Mouse (Mus musculus) kidney, adult 2 months (tissue): ENCODE measurements around the gene Sirt4. TPM values are rescaled to one million over a fixed set of nuclear protein-coding genes. Genes with fewer than 3 reads are reported as not detected.
A peak's percentile ranks its signal among the peaks of the same experiment; 100 is the strongest.

Experiments
- DNase-seq: peaks from one replicate; pipeline ENCODE4 v3.0.0; 2021
- H3K27ac ChIP-seq: fragments of 200-500 bp; 2 replicates; pipeline ENCODE4 v1.5.1; 2012; ENCODE audit warnings: low read depth, low read length, control low read depth, inconsistent platforms; ENCODE audit not compliant: insufficient read depth
- H3K27me3 ChIP-seq: fragments of 200-500 bp; replicated peaks from 2 replicates; pipeline ENCODE4 v1.6.1; 2012; ENCODE audit warnings: mild to moderate bottlenecking, moderate library complexity, low read length, inconsistent platforms; ENCODE audit not compliant: control insufficient read depth, insufficient read depth
- H3K36me3 ChIP-seq: fragments of 200-500 bp; 2 replicates; pipeline ENCODE4 v1.6.1; 2012; ENCODE audit warnings: mild to moderate bottlenecking, moderate library complexity, low read length, inconsistent platforms; ENCODE audit not compliant: control insufficient read depth, insufficient read depth
- H3K4me1 ChIP-seq: fragments of 200-500 bp; 2 replicates; pipeline ENCODE4 v1.6.1; 2011; ENCODE audit warnings: low read length; ENCODE audit not compliant: control insufficient read depth, insufficient read depth
- H3K4me3 ChIP-seq: fragments of 200-500 bp; 2 replicates; pipeline ENCODE4 v1.5.1; 2011; ENCODE audit warnings: mild to moderate bottlenecking, low read depth, low read length, control low read depth; ENCODE audit not compliant: insufficient read depth
- CTCF ChIP-seq: fragments of 200-500 bp; conservative IDR thresholded peaks from 2 replicates; pipeline ENCODE4 v1.5.1; 2011; ENCODE audit warnings: low read depth, mild to moderate bottlenecking, control low read depth, low read length, moderate library complexity, mixed read lengths; ENCODE audit not compliant: insufficient read depth, insufficient read length
- POLR2A ChIP-seq: fragments of 200-500 bp; IDR thresholded peaks from one replicate; pipeline ENCODE4 v1.6.1; 2011; ENCODE audit warnings: low read depth, low read length, control low read depth
- WGBS: fragments of 180-500 bp; shearing (Covaris S2); methylation state at CpG from one replicate; pipeline ENCODE4 v1.1.7; 2018; 5-methylcytosine and 5-hydroxymethylcytosine counted together
- polyA plus RNA-seq: library from polyadenylated mRNA; depleted of rRNA; stranded (reverse); fragments of >200 nt; gene quantifications from 2 replicates; pipeline ENCODE4 v1.2.3, GENCODE M21; 2012

The Sirt4 gene
- polyA plus RNA-seq, 1 experiment = 34.0 TPM

GRCm38 (mm10) chr5:115487353-115487752 lies 2.8 kb upstream of the Sirt4 start:
- DNase-seq = no peak
- TF ChIP-seq CTCF (no peak), POLR2A (no peak)
- Histone ChIP-seq H3K27ac (no peak overlapping the region), H3K27me3 (no peaks in the 10 kb centered on the region), H3K4me3 (no peak overlapping the region), H3K4me1 (peaks cover 11% of the 10 kb centered on the region; the same call in 1 of the 2 replicates), H3K36me3 (no peaks in the 10 kb centered on the region)
- WGBS = 90% methylated on average over 8 of the region's 8 CpGs

GRCm38 (mm10) chr5:115486726-115487125 lies 2.2 kb upstream of the Sirt4 start:
- Histone ChIP-seq H3K36me3 (no peaks in the 10 kb centered on the region), H3K4me3 (no peak overlapping the region), H3K27ac (no peak overlapping the region), H3K27me3 (no peaks in the 10 kb centered on the region), H3K4me1 (peaks cover 9% of the 10 kb centered on the region; the same call in 1 of the 2 replicates)
- TF ChIP-seq POLR2A (no peak), CTCF (no peak)
- WGBS = 51% methylated on average over 4 of the region's 4 CpGs
- DNase-seq = no peak

- no peak overlapping the region for H3K4me3 ChIP-seq
- no peak overlapping the region for H3K27ac ChIP-seq
- H3K27me3 ChIP-seq = no peaks in the 10 kb centered on the region
- TF ChIP-seq CTCF = no peak
- TF ChIP-seq POLR2A = no peak
- 56% methylated on average over 17 of the region's 18 CpGs for WGBS
- H3K4me1 ChIP-seq = peaks cover 8% of the 10 kb centered on the region; the same call in 1 of the 2 replicates
- H3K36me3 ChIP-seq = no peaks in the 10 kb centered on the region
- DNase-seq = peak; percentile 64
Observed at GRCm38 (mm10) chr5:115485489-115486205, 1.1 kb upstream of the Sirt4 start.

DNA sequence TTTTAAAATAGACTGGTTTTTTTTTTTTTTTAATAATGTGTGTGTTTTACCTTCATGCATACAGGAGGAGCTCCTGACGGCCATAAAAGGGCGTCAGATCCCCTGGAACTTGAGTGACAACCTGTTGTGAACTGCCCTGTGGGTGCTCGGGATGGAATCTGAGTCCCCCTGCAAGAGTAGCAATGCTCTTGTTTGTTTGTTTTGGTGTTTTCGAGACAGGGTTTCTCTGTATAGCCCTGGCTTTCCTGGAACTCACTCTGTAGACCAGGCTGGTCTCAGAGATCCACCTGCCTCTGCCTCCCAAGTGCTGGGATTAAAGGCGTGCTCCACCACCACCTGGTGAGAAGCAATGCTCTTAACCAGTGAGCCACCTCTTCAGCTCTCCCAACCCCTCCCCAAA lies 471 bp upstream of the Sirt4 start:
- no peaks in the 10 kb centered on the region for H3K27me3 ChIP-seq
- no peaks in the 10 kb centered on the region; the same call in 1 of the 2 replicates for H3K36me3 ChIP-seq
- 63% methylated on average over 5 of the region's 5 CpGs for WGBS
- TF ChIP-seq CTCF = no peak
- TF ChIP-seq POLR2A = no peak
- peaks cover 8% of the 10 kb centered on the region; the same call in 1 of the 2 replicates for H3K4me1 ChIP-seq
- DNase-seq = no peak
- no peak overlapping the region for H3K27ac ChIP-seq
- no peak overlapping the region for H3K4me3 ChIP-seq

DNA sequence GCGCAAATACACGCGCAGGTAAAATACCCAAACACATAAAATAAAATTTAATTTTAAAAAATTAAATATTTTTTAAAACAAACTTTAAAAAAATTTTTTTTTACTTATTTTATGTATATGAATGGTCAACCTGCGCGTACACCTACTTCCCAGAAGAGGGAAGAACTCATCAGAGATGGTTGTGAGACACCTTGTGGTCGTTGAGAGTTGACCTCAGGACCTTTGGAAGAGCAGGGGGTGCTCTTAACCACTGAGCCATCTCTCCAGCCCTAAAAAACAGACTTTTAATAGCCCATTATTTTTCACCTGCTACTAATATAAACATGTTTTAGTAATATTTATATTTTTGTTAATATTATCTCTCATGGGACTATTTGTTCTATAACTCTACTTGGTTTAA lies 1.1 kb downstream of the Sirt4 start:
- Histone ChIP-seq H3K4me1 (peaks cover 6% of the 10 kb centered on the region; the same call in 1 of the 2 replicates), H3K27me3 (no peaks in the 10 kb centered on the region), H3K27ac (no peak overlapping the region), H3K36me3 (no peaks in the 10 kb centered on the region; the same call in 1 of the 2 replicates), H3K4me3 (no peak overlapping the region)
- TF ChIP-seq POLR2A (no peak), CTCF (no peak)
- WGBS = 71% methylated on average over 6 of the region's 6 CpGs
- no peak for DNase-seq

- 61% methylated on average over 38 of the region's 38 CpGs for WGBS
- peaks cover 6% of the 10 kb centered on the region; the same call in 1 of the 2 replicates for H3K4me1 ChIP-seq
- H3K27ac ChIP-seq = no peak overlapping the region
- DNase-seq = no peak
- H3K27me3 ChIP-seq = no peaks in the 10 kb centered on the region
- H3K4me3 ChIP-seq = no peak overlapping the region
- TF ChIP-seq POLR2A (no peak), CTCF (no peak)
- no peaks in the 10 kb centered on the region; the same call in 1 of the 2 replicates for H3K36me3 ChIP-seq
Observed at GRCm38 (mm10) chr5:115482390-115483265, 1.9 kb downstream of the Sirt4 start.

DNA sequence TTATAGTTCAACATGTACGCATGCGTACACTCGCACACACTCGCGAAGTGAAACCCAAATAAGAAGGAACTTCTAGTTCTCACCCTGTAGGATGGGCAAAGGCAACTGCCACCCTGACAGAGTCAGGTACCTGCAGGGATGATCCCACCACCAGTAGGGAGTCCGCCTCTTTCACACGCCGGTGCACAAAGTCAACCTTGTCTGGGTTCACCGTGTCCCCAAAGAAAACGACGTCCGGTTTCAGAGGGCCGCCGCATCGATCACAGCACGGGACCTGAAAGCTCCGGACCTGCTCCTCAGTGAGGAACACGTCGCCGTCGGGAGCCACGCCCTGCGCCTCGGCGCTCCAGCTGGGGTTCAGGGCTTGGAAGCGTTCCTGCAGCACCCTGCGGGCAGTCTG lies 4.4 kb downstream of the Sirt4 start:
- no peaks in the 10 kb centered on the region; the same call in 1 of the 2 replicates for H3K36me3 ChIP-seq
- 63% methylated on average over 27 of the region's 27 CpGs for WGBS
- no peak for TF ChIP-seq CTCF
- TF ChIP-seq POLR2A = no peak
- no peak for DNase-seq
- H3K4me3 ChIP-seq = no peak overlapping the region
- H3K27ac ChIP-seq = no peak overlapping the region
- no peaks in the 10 kb centered on the region for H3K27me3 ChIP-seq
- H3K4me1 ChIP-seq = peaks cover 8% of the 10 kb centered on the region; the same call in 1 of the 2 replicates
